8 mouse cellular contexts compared by ENCODE assay signal in genomic region chr6:29199223-29199855, GRCm38 (mm10). TPM values are rescaled to one million over a fixed set of nuclear protein-coding genes. Genes with fewer than 3 reads are reported as not detected.
DNase-seq lines count a peak whose midpoint lies in the region; ATAC-seq lines count a peak whose summit lies in the region.
"Had no signal": no experiment of that assay in that cellular context is flagged by ENCODE, and none has a peak within 500 bp of the region (broad histone marks: within the 10 kb centered on the region; RNA-seq: fewer than 3 reads in every experiment).

No protein-coding gene starts in this region.

- WGBS in heart, embryonic 16.5 days: 39% methylated on average over 8 of the region's 8 CpGs
- WGBS in liver, embryonic 12.5 days (ENCODE audit: insufficient replicate concordance): 27% methylated on average over 8 of the region's 8 CpGs
- 34% methylated on average over 8 of the region's 8 CpGs for WGBS in stomach, embryonic 16.5 days

- no peak overlapping the region for H3K9ac ChIP-seq in heart, embryonic 16.5 days (ENCODE audit: low read length)
- 0 out of 2 replicates have a peak overlapping the region, but pooled peaks have one; percentile 6 for H3K9ac ChIP-seq in liver, embryonic 12.5 days
- no peak overlapping the region for H3K9ac ChIP-seq in stomach, embryonic 16.5 days (ENCODE audit: low read length)

- peak; percentile 1 for DNase-seq in lung, postnatal 10 days
- DNase-seq in lung, postnatal 25 days (ENCODE audit: low spot score): no peak
- no peak for DNase-seq in yolk sac, embryonic 10.5 days (ENCODE audit: low spot score)
- DNase-seq in thymus, postnatal 14 days: no peak

- peak overlapping the region; percentile 43 for H3K4me3 ChIP-seq in heart, embryonic 16.5 days (ENCODE audit: low read length)
- peak overlapping the region; percentile 35 for H3K4me3 ChIP-seq in liver, embryonic 12.5 days
- peak overlapping the region; percentile 38 for H3K4me3 ChIP-seq in stomach, embryonic 16.5 days (replicated peaks; ENCODE audit: low read length)

- H3K36me3 ChIP-seq in heart, embryonic 16.5 days (ENCODE audit: control insufficient read depth, insufficient read depth): peaks cover 10% of the 10 kb centered on the region
- H3K36me3 ChIP-seq in liver, embryonic 12.5 days: peaks cover 12% of the 10 kb centered on the region
- H3K36me3 ChIP-seq in stomach, embryonic 16.5 days (ENCODE audit: control insufficient read depth, insufficient read depth, low read length): no peaks in the 10 kb centered on the region

- H3K27me3 ChIP-seq in heart, embryonic 16.5 days (ENCODE audit: control insufficient read depth, insufficient read depth, low read length): peaks cover 8% of the 10 kb centered on the region
- H3K27me3 ChIP-seq in liver, embryonic 12.5 days (replicated peaks): peaks cover 69% of the 10 kb centered on the region
- H3K27me3 ChIP-seq in stomach, embryonic 16.5 days (ENCODE audit: control insufficient read depth, insufficient read depth, low read length): 0 out of 2 replicates have a peak, but pooled peaks cover 3% of the 10 kb centered on the region
- H3K27me3 ChIP-seq: Patski had no signal

- peak overlapping the region; percentile 65 for H3K4me2 ChIP-seq in heart, embryonic 16.5 days (ENCODE audit: low read depth, low read length)
- peak overlapping the region; percentile 53 for H3K4me2 ChIP-seq in liver, embryonic 12.5 days
- peak overlapping the region; percentile 53 for H3K4me2 ChIP-seq in stomach, embryonic 16.5 days (ENCODE audit: low read depth, low read length)

- H3K9me3 ChIP-seq in heart, embryonic 16.5 days (replicated peaks; ENCODE audit: control insufficient read depth, low read length): no peaks in the 10 kb centered on the region
- no peaks in the 10 kb centered on the region for H3K9me3 ChIP-seq in liver, embryonic 12.5 days (replicated peaks)
- H3K9me3 ChIP-seq in stomach, embryonic 16.5 days (replicated peaks; ENCODE audit: control insufficient read depth, low read length): no peaks in the 10 kb centered on the region

- H3K27ac ChIP-seq in heart, embryonic 16.5 days (ENCODE audit: low read length): no peak overlapping the region
- no peak overlapping the region for H3K27ac ChIP-seq in liver, embryonic 12.5 days
- H3K27ac ChIP-seq in stomach, embryonic 16.5 days (ENCODE audit: low read length): no peak overlapping the region

- H3K4me1 ChIP-seq in heart, embryonic 16.5 days (ENCODE audit: control insufficient read depth, insufficient read depth, low read length): peaks cover 4% of the 10 kb centered on the region
- peaks cover 19% of the 10 kb centered on the region for H3K4me1 ChIP-seq in liver, embryonic 12.5 days
- H3K4me1 ChIP-seq in stomach, embryonic 16.5 days (ENCODE audit: control insufficient read depth, insufficient read depth, low read length): no peaks in the 10 kb centered on the region

- ATAC-seq in heart, embryonic 16.5 days (replicated peaks; ENCODE audit: extremely low read depth, insufficient read depth, low FRiP score): no peak
- ATAC-seq in liver, embryonic 12.5 days: no peak
- ATAC-seq in stomach, embryonic 16.5 days (ENCODE audit: insufficient read depth, low FRiP score): no peak

RNA-seq across cellular contexts. Expression of gene Impdh1, which starts 16.8 kb away (rescaled TPM):
- polyA plus RNA-seq in heart, embryonic 16.5 days (2015; fragmentation: Nextera tagmentation; extraction: Ambion mirVana): 42.7 and 48.4 TPM in 2 replicates
- 13.7 and 14.3 TPM in 2 replicates for polyA plus RNA-seq in liver, embryonic 12.5 days (2016; fragmentation: Nextera tagmentation; extraction: Ambion mirVana)
- polyA plus RNA-seq in stomach, embryonic 16.5 days (2015; fragmentation: Nextera tagmentation; extraction: Ambion mirVana): 43.4 and 43.7 TPM in 2 replicates

RNA-seq across cellular contexts. Expression of gene Prrt4, which starts 20.0 kb away (rescaled TPM):
- polyA plus RNA-seq in heart, embryonic 16.5 days (2015; fragmentation: Nextera tagmentation; extraction: Ambion mirVana): 1.1 and 1.2 TPM in 2 replicates
- polyA plus RNA-seq in liver, embryonic 12.5 days (2016; fragmentation: Nextera tagmentation; extraction: Ambion mirVana): 0.07 and 0.12 TPM in 2 replicates
- 0.30 and 0.31 TPM in 2 replicates for polyA plus RNA-seq in stomach, embryonic 16.5 days (2015; fragmentation: Nextera tagmentation; extraction: Ambion mirVana)

RNA-seq across cellular contexts. Expression of gene Rbm28, which starts 34.5 kb away (rescaled TPM):
- 23.5 and 26.1 TPM in 2 replicates for polyA plus RNA-seq in heart, embryonic 16.5 days (2015; fragmentation: Nextera tagmentation; extraction: Ambion mirVana)
- polyA plus RNA-seq in liver, embryonic 12.5 days (2016; fragmentation: Nextera tagmentation; extraction: Ambion mirVana): 23.2 and 27.2 TPM in 2 replicates
- 28.3 and 29.4 TPM in 2 replicates for polyA plus RNA-seq in stomach, embryonic 16.5 days (2015; fragmentation: Nextera tagmentation; extraction: Ambion mirVana)
